Mouse (Mus musculus) cortical plate, adult 2 months (tissue): ENCODE data around the gene Nek8.

Source experiments
- CTCF ChIP-seq: fragments of 200-500 bp; IDR thresholded peaks from 2 replicates; pipeline ENCODE4 v1.5.1; 2011; ENCODE audit warnings: mild to moderate bottlenecking, control low read depth, low read length; ENCODE audit not compliant: insufficient read depth; ENCODE audit errors: extremely low read depth
- POLR2A ChIP-seq: fragments of 200-500 bp; IDR thresholded peaks from 2 replicates; pipeline ENCODE4 v1.6.1; 2011; ENCODE audit warnings: mild to moderate bottlenecking, low read length, control low read depth; ENCODE audit not compliant: insufficient read depth; ENCODE audit errors: extremely low read depth

DNA sequence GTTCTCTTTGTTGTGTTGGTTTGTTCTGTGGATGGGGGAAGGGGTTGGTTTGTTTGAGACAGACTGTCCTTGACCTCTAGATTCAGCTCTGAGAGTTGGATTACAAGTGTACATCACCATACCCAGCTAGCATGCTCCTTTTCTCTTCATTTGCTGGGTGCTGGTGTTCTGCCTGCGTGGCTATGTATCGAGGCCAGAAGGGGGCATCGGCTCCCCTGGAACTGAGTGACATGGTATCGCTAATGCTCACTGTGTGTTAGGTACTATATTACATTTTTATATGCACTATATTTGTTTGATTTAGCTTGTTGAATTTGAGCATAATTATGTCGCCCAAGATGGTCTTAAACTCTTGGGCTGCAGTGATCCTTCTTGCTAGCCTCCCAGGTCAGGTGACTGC is 30.3 kb downstream of the Nek8 start:
- TF ChIP-seq POLR2A, result no peak
- 0 out of 2 replicates have a peak, but pooled peaks have one; percentile 15 for TF ChIP-seq CTCF
